Mouse (Mus musculus) erythroid progenitor cell, adult 5-6 weeks (primary cell): Measurements from ENCODE around the gene Naaladl1. TPM values are rescaled to one million over a fixed set of nuclear protein-coding genes. Genes with fewer than 3 reads are reported as not detected.
"Not testable (repeated sequence)": the region's sequence is repeated elsewhere in the genome, so short reads cannot be mapped to it uniquely, and the experiment has no call there.

Experiments
- ATAC-seq: replicated peaks from 2 replicates; pipeline ENCODE4 v1.8.0; 2016; ENCODE audit warnings: moderate number of reproducible peaks, mild to moderate bottlenecking, moderate TSS enrichment, inconsistent platforms; ENCODE audit not compliant: poor library complexity, low FRiP score, severe bottlenecking
- total RNA-seq, 2 experiments: library from RNA; stranded (forward) in 1 of 2; stranded (reverse) in 1 of 2; fragments of 150-400 nt in 1 of 2; fragments of 186-747, 209-891 nt in 1 of 2; gene quantifications; 2 replicates each; pipeline versions ENCODE4 v1.2.3 to v1.2.4; 2015 to 2017; ENCODE audit warnings: low replicate concordance in 2 of 2

Naaladl1 gene
- total RNA-seq, 2 experiments from 2014 or later, result 9.8 to 14.7 TPM

DNA sequence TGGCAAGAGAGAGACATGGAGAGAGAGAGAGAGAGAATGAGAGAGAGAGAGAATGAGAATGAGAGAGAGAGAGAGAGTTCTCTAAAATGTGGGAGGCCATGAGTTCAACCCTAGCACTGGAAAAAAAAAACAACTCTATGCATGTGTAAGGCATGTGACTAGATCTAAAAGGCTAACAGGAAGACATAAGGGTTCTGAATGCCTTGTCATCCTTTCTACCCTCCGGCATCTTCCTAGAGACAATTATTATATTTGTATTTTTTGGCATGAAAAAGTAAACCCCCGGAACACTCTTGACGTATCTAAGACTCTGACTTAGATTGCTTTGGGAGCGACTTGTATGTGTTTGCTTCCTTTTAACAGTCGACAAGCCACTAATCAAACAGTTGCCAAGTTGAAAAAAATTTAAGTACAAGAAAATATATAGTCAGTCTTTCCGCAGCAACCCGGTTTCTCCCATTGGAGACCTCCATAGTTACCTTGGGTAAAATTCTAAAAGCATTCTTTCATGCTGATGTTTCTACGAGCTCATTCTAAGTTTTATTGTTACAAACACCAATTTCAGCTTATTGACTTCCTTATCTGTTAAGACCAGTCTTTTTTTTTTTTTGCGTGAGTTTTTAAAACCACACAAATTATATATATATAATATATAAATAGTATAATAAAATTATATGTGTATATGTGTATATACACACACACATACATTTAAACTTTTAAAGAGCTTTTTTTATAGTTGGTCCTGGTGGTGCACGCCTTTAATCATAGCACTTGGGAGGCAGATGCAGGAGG lies 21.4 kb downstream of the Naaladl1 start:
- ATAC-seq, result no peak

DNA sequence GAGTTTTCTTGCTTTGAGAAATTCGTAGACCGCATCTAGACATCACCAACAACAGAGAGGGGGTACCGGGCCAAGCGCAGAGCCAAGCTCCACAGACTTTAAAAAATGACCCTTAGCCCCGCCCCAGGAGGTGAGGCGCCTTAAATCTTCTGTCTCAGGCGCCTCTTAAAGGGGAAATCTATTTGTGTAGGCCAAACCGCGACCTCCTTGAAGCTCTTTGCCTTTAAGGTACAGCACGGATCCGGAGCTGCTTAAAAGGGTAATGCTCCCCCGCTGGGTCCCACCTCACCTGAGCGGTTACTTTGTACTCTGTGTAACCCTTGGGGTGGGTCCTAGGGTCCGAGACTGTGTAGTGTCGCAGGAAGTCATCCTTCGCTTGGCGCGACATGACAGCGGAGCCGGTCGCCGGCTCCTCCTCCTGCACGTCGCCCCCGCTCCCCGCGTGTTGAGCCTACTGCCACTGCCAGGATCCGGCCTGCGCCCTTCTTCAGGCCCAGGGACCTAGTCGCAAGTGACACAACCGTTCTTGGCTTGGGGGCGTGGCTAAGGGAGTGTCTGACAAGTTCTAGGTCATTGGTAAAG lies 22.3 kb downstream of the Naaladl1 start, which contains the start of gene Snx15:
TSS of gene Snx15 (minus strand) at position 545 of the 582 bp plus-strand sequence.
- ATAC-seq, result peak; percentile 86

DNA sequence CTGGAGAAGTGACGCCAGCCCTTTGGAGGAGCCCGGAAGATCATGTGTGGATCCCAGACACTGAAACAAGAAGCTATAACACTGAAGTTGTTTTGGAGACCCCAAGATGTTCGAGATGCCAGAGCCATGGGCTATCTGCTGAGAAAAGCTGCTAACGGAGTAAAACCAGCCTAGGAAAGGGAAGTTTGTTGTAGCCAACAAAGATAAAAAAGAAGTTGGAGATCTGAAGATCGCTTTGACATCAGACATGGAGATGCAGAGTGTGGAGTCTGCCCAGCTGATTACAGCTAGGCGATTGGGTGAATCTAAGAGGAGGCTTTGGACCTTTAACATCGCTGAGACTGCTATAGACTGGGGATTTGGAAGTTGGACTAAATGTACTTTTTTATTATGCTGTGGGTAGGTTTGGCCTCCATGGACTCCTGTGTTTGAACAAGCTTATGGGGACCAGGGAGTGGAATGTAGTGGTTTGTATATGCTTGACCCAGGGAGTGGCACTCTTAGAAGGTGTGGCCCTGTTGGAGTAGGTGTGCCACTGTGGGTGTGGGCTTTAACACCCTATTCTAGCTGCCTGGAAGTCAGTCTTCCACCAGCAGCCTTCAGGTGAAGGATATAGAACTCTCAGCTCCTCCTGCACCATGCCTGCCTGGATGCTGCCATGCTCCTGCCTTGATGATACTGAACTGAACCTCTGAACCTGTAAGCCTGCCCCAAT lies 25.0 kb downstream of the Naaladl1 start:
- not testable (repeated sequence) for ATAC-seq

DNA sequence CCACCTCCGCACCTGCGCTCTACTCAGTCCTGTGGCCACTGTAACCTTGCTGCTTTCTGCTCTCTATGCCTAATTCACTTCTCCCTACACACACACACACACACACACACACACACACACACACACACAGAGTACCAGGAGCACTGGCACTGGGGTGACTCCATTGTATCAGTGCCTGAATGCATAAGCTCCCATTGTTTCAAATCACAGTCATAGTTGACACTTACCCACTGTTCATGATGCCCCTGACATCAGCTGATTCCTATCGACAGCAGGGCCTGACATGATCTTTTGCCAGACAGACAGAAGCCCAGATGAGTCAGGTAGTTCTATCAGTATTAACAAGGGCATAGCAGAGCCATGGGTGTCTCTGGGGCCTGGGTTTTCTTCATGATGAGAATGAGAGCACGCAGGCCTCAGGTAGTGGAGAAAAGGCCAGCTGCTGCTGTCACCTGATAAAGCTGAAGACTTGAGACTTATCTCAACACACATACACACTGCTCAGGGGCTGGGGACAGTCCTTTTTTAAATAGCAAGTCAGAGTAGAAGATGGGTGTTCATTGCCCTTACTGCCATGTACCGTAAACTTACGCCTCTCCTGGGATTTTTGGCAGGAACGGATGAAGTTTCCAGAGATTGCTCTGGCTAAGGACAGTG lies 26.7 kb downstream of the Naaladl1 start:
- ATAC-seq, result peak; percentile 76

DNA sequence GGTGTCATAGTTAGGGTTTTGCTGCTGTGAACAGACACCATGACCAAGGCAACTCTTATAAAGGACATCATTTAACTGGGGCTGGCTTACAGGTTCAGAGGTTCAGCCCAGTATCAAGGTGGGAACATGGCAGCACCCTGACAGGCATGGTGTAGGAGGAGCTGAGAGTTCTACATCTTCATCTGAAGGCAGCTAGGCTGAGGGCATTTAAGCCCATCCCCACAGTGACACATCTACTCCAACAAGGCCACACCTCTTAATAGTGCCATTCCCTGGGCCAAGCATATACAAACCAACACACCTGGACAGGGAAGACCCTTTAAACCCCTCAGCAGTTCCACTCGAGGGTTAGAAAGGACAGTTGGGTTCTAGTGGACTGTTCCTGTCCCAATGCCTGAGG lies 27.6 kb downstream of the Naaladl1 start:
- ATAC-seq, result not testable (repeated sequence)

DNA sequence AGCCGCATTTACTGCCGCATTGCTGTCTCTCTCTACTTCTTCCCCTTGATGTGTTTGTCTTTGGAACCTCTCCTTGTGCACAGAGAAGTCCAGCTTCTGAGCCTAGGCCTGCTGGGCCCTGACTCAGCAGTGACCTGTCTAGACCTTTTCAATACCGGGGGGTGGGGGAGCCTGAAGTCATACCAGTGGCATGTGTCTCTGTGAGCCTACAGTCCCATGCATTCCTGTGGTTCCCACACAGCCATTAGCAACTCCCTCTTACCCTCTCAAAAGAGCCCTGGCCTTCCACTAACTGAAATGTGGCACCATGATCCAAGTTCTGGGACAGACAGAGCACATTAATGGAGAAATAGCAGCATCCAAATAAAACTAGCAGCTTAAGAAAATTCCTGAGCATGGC lies 30.8 kb downstream of the Naaladl1 start:
- no peak for ATAC-seq

DNA sequence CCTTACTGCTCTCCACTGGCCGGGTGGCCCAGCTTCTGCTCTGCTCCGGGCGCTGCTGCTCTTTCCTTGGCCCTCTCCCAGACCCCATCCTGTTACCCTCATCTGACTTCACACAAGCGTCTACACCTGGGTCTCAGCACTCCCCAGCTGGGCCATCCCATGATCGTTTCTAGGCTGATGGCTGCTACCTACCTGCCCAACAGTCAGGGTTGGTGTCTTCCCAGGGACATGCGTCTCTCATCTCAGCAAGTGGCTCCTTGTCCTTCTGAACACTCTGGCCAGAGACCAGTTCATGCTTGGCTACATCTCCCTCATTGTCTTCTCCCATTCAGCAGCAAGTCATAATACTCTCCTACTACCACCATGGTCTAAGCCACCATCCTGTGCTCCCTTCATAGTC lies 34.1 kb downstream of the Naaladl1 start:
- no peak for ATAC-seq

DNA sequence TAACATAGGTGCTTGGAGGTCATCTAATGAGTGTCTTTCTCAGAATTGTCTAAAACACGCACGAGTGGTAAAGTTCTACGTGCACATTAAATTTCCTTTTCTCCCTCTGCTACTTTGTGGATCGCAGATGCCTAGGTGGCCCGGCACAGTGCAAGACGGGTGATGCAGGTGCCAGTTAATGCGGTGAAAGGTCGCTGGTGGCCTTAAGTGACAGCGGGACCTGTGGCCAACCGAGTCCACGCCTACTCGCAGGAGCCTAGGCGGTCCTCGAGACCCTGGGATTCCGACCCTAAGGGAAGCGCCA lies 34.7 kb downstream of the Naaladl1 start:
- peak; percentile 28; the same call in 1 of the 2 replicates for ATAC-seq

DNA sequence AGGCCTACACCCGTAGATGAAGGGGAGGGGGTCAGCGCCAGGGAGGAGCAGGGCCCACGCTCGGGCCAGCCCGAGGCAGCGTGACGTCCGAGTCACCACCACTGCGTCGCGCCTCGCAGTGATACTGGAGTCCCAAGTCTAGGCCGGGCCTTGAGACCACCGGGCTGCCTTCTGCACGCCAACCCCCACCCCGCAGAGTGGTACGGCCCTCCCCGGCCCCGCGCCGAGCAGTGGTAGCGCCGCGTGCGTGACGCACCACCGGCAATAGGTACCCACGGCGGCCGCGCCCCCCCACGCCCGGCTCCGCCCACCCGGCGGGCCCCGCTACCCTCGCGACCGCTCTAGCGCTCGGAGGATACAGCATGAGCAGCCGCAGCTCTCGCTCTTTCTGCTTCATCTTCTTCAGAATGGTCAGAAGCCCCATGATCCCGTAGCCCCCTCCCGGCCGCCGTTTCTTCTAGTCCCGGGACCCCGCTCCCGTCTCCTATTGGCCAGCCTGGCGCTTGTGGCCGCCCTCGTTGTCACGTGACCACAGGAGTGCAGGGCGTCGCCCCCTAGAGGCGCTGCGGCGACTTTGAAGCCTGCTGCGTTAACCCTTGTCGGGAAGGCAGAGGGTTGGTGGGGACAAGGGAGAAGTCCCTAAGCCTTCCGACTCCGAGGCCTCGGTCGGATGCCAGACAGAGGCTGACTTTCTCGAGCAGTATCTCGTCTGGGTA lies 35.3 kb downstream of the Naaladl1 start, which contains the start of gene Batf2:
TSS of gene Batf2 (plus strand) at position 306 of the 716 bp plus-strand sequence.
- peak; percentile 90 for ATAC-seq

DNA sequence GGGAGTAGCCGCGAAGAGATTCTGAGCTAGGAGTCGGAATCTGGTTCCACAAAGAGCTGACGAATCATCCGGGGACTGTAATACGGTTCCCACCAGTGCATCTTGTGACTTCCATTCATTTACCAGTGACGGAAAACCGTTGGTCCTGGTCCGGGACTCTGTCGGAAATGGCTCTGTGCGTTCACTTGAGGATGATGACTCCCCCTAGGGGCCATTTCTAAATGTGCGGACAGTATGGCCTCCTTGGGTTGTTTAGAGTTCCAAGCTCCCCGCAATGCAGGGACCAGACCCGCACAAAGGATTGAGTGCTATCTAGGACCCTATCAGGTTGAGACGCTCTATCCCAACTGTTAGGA lies 35.8 kb downstream of the Naaladl1 start, which contains the start of gene Arl2:
TSS of gene Arl2 (minus strand) at position 155 of the 356 bp plus-strand sequence.
- ATAC-seq, result peak; percentile 80

DNA sequence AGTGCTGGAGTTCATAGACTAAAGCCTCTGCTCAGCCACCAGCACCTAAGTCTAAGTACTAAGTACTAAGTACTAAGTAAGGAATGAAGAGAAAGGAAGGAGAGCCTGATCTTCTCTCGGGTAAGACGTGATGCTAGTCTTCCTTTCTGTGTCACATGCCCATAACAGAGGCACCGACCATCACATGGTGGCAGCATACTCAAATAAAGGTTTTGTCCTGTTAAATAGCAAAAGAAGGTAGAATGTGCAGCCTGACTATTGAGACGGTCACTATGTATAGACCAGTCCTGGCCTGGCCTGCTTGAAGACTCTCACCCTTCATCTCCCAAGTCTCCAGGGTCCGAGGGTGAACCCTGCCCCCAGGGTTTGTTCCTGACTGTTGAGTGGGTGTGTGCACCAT lies 39.3 kb downstream of the Naaladl1 start:
- ATAC-seq, result no peak

DNA sequence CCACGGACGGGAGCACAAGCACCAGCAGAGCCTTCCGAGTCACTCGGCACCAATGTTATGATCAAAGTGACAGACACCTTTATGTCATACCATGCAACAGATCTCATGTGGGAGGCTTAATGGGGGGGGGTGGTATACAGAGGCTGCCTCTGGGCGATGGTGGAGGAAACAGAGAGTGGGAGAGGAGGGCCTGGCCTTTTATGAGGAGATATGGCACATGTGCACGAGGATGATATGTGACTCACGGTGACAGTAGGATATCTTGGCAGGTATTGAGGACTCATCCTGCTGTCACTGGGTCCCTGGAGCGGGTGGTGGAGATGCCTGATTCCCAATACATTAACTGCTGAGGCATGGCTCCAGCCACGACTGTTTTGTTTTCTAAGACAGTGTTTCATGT lies 49.6 kb downstream of the Naaladl1 start:
- ATAC-seq, result no peak

DNA sequence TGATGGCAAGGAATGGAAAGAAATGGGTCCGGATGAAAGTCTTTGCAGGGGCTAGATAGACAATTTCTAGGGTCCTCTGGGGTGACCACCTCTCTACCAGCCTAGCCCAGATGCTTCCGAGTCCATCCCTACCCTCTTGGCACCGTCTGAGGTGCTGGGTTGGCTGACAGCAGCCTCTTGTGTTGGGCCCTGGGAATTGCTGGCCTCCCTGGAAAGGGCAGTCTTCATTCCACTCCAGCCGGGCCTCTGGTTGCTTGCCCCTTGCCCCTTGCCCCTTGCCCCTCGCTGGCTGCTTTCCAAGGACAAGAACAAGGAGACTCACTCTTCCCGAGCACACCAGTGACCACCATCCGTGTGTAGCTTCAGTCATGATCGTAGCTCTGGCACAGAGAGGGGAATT lies 50.8 kb downstream of the Naaladl1 start:
- no peak for ATAC-seq

DNA sequence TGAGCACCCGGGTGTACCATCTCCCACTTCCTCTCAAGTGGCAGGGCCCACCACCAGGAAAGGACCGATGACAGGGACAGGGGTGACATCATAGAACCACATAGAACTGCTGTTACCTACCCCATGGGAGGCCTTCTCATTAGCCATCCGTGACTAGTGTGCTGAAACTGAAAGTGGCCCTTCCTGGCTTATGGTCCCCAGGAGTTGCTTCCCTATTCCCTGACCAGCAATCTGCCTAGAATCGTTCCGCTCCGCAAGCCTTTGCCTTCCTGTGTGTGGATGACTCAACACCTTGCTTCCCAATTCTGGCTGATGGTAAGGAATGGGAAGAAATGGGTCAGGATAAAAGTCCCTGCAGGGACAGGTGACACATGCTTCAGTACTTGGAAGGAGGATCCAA lies 51.6 kb downstream of the Naaladl1 start:
- ATAC-seq, result no peak

DNA sequence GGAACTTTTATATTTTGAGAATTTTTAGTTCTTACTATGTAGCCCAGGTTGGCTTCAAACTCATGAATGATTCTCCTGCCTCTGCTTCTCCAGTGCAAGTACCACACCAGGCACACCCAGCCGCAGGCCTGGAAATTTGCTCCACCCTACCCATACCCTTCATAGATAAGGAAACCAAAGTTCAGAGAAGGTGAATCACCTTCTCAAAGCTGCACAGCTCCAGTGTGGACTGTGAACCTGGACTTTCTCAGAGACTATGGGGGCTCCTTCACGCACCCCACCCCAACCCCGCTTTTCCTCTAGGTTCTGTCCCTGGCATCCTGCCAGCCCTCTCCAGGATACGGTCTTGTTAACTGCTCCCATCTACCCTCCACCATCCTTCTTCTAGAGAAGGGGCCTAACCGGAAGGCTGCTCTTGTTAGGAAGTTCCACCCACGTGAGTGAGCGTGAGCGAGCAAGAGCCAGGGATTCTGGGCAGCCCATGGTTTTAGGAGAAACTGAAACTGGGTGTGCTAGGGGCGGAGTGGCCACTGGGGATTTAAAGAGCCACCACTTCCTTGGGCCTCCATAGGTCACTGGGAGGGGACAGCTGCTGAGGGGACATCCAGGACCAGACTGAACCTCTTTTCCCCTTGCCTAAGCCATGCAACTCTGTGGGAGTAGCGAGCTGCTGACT lies 58.4 kb downstream of the Naaladl1 start:
- ATAC-seq, result peak; percentile 47; the same call in 1 of the 2 replicates
